Mouse (Mus musculus): ENCODE data around the gene Ctnna2.

DNA sequence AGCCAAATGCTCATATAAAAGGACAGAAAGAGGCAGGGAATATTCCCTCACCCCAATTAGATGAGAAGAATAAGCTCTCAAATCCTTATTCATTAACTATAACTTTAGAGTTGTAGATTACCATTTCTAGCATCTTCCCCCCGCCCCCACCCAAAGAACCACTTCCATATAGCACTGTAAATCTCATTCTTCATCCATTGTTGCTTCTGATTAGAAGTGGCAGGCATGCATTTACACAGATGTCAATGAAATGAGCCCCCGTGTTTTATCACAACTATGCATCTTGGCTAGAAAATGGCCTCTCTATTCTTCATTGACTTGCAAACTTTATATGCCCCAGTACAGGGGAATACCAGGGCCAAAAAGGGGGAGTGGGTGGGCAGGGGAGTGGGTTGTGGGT lies 457.7 kb downstream of the Ctnna2 start:
- no peak for TF ChIP-seq POLR2A (IDR thresholded peaks at IDR 0.05; ENCODE audit: extremely low read depth, insufficient read depth, low read length)
- no peak for TF ChIP-seq CTCF (IDR thresholded peaks at IDR 0.05; ENCODE audit: low read depth, low read length)
